10 mouse cellular contexts compared by ENCODE assay signal in the genomic region with DNA sequence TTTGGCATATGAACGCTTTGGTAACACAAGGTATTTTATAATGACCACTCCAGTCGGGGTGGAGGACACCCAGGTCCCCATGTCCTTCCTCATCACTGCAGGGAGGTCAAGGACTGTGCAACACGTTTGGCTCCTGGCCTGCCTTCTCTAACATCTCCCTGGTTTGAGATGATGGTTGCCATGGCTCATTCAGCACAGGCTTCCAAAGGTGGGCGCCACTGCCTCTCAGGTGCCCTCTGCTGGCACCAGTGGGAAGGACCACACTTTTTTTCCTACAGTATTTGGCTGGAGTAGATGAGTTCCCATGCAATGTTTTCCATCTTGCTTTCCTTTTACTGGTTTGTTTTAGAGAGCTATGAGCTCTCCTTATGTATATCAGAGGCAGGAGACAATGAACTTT.
DNase-seq lines count a peak whose midpoint lies in the region; ATAC-seq and TF ChIP-seq lines count a peak whose summit lies in the region.
"Had no signal": no experiment of that assay in that cellular context is flagged by ENCODE, and none has a peak within 500 bp of the region (broad histone marks: within the 10 kb centered on the region; RNA-seq: fewer than 3 reads in every experiment).

No protein-coding gene starts in this region.

- H3K27me3 ChIP-seq in hindbrain, embryonic 11.5 days (ENCODE audit: control insufficient read depth, insufficient read depth, low read length) = no peaks in the 10 kb centered on the region
- H3K27me3 ChIP-seq in hindbrain, embryonic 16.5 days (replicated peaks; ENCODE audit: control insufficient read depth, insufficient read depth, low read length) = no peaks in the 10 kb centered on the region
- no peaks in the 10 kb centered on the region for H3K27me3 ChIP-seq in ES-Bruce4 (ENCODE audit: control insufficient read depth, insufficient read depth, low read length, poor library complexity, severe bottlenecking)
- no peaks in the 10 kb centered on the region for H3K27me3 ChIP-seq in forebrain, postnatal 0 days (ENCODE audit: insufficient read depth, low read length)
- H3K27me3 ChIP-seq: lung, embryonic 15.5 days had no signal

- TF ChIP-seq POLR2A in ES-Bruce4 (IDR thresholded peaks at IDR 0.05; ENCODE audit: insufficient read depth, low read length) = no peak

- no peaks in the 10 kb centered on the region for H3K9me3 ChIP-seq in hindbrain, embryonic 11.5 days (ENCODE audit: control insufficient read depth, low read length)
- no peaks in the 10 kb centered on the region for H3K9me3 ChIP-seq in hindbrain, embryonic 16.5 days (ENCODE audit: control insufficient read depth, low read length)
- no peaks in the 10 kb centered on the region for H3K9me3 ChIP-seq in ES-Bruce4 (replicated peaks; ENCODE audit: control insufficient read depth, insufficient read depth, low read length, poor library complexity, severe bottlenecking)
- H3K9me3 ChIP-seq in forebrain, postnatal 0 days (ENCODE audit: low read length) = no peaks in the 10 kb centered on the region
- H3K9me3 ChIP-seq: lung, embryonic 15.5 days had no signal

- TF ChIP-seq CTCF in ES-Bruce4 (IDR thresholded peaks at IDR 0.05; ENCODE audit: low read depth, low read length) = peak; percentile 87
- TF ChIP-seq CTCF in forebrain, postnatal 0 days (IDR thresholded peaks at IDR 0.05; ENCODE audit: low read depth) = peak; percentile 75

- no peak for ATAC-seq in hindbrain, embryonic 11.5 days (ENCODE audit: low FRiP score)
- no peak for ATAC-seq in hindbrain, embryonic 16.5 days
- no peak for ATAC-seq in forebrain, postnatal 0 days

- DNase-seq in hindbrain, embryonic 11.5 days (ENCODE audit: low spot score) = peak; percentile 71
- DNase-seq in adrenal gland, postnatal 14 days = peak; percentile 63
- DNase-seq in forebrain, postnatal 0 days = peak; percentile 46
- peak; percentile 47 to 55 for DNase-seq in left cerebral cortex, postnatal 14 days (ENCODE audit: low spot score in 2 of 2)
- peak; percentile 59 for DNase-seq in retina, postnatal 1 day
- DNase-seq in spleen, postnatal 4 days (ENCODE audit: low spot score in 2 of 2) = no peak

- intact Hi-C loops in left cerebral cortex, postnatal 14 days (cut with DNase I) = loop anchor here (5.0 to 10.0 kb wide), 2 partner anchors 198 to 499 kb away; no protein-coding TSS in a partner anchor

- H3K4me1 ChIP-seq in hindbrain, embryonic 11.5 days (replicated peaks; ENCODE audit: control insufficient read depth, insufficient read depth, low read length) = no peaks in the 10 kb centered on the region
- no peaks in the 10 kb centered on the region for H3K4me1 ChIP-seq in hindbrain, embryonic 16.5 days (ENCODE audit: control insufficient read depth, insufficient read depth, low read depth, low read length)
- H3K4me1 ChIP-seq in ES-Bruce4 (ENCODE audit: control insufficient read depth, insufficient read depth, low read length) = peaks cover 7% of the 10 kb centered on the region
- no peaks in the 10 kb centered on the region for H3K4me1 ChIP-seq in forebrain, postnatal 0 days (ENCODE audit: insufficient read depth)
- H3K4me1 ChIP-seq: lung, embryonic 15.5 days had no signal

- H3K9ac ChIP-seq in hindbrain, embryonic 11.5 days (ENCODE audit: low read depth, low read length) = no peak overlapping the region
- H3K9ac ChIP-seq in hindbrain, embryonic 16.5 days (ENCODE audit: low read depth, low read length) = no peak overlapping the region
- H3K9ac ChIP-seq in ES-Bruce4 (ENCODE audit: low read depth, poor library complexity, severe bottlenecking) = no peak overlapping the region
- no peak overlapping the region for H3K9ac ChIP-seq in forebrain, postnatal 0 days
- H3K9ac ChIP-seq: lung, embryonic 15.5 days had no signal

- no peak overlapping the region for H3K4me2 ChIP-seq in hindbrain, embryonic 11.5 days (replicated peaks; ENCODE audit: low read depth, low read length)
- H3K4me2 ChIP-seq in hindbrain, embryonic 16.5 days (ENCODE audit: low read length) = no peak overlapping the region
- H3K4me2 ChIP-seq in forebrain, postnatal 0 days (ENCODE audit: low read depth) = no peak overlapping the region
- H3K4me2 ChIP-seq: lung, embryonic 15.5 days had no signal

- no peak overlapping the region for H3K27ac ChIP-seq in hindbrain, embryonic 11.5 days (ENCODE audit: low read depth, low read length)
- no peak overlapping the region for H3K27ac ChIP-seq in hindbrain, embryonic 16.5 days (ENCODE audit: low read depth, low read length)
- H3K27ac ChIP-seq in ES-Bruce4 (ENCODE audit: insufficient read depth, low read length) = no peak overlapping the region
- no peak overlapping the region for H3K27ac ChIP-seq in forebrain, postnatal 0 days (ENCODE audit: low read depth, low read length)
- H3K27ac ChIP-seq: lung, embryonic 15.5 days had no signal

- no peak overlapping the region for H3K4me3 ChIP-seq in hindbrain, embryonic 11.5 days (ENCODE audit: low read depth, low read length)
- H3K4me3 ChIP-seq in hindbrain, embryonic 16.5 days (ENCODE audit: low read length) = no peak overlapping the region
- no peak overlapping the region for H3K4me3 ChIP-seq in ES-Bruce4 (ENCODE audit: low read depth, low read length)
- no peak overlapping the region for H3K4me3 ChIP-seq in forebrain, postnatal 0 days (ENCODE audit: low read depth, low read length)
- H3K4me3 ChIP-seq: erythroblast, embryonic 14.5 days; lung, embryonic 15.5 days had no signal

- H3K36me3 ChIP-seq in hindbrain, embryonic 11.5 days (ENCODE audit: control insufficient read depth, insufficient read depth, low read length) = no peaks in the 10 kb centered on the region
- no peaks in the 10 kb centered on the region for H3K36me3 ChIP-seq in hindbrain, embryonic 16.5 days (ENCODE audit: control insufficient read depth, insufficient read depth, low read length)
- H3K36me3 ChIP-seq in ES-Bruce4 (ENCODE audit: control insufficient read depth, insufficient read depth, low read length, poor library complexity, severe bottlenecking) = no peaks in the 10 kb centered on the region
- no peaks in the 10 kb centered on the region for H3K36me3 ChIP-seq in forebrain, postnatal 0 days (ENCODE audit: insufficient read depth)
- H3K36me3 ChIP-seq: lung, embryonic 15.5 days had no signal

- 52% methylated on average over 4 of the region's 4 CpGs for WGBS in hindbrain, embryonic 11.5 days
- WGBS in hindbrain, embryonic 16.5 days = 39% methylated on average over 4 of the region's 4 CpGs
- WGBS in forebrain, postnatal 0 days = 50% methylated on average over 4 of the region's 4 CpGs

- no peak for TF ChIP-seq EP300 in ES-Bruce4 (IDR thresholded peaks at IDR 0.05; ENCODE audit: insufficient read depth, low read depth, low read length)

Comparison
In these comparisons a context has a peak if more than half of its experiments do, and no peak if none do; other contexts are left out.
1. DNase-seq: peak in hindbrain, embryonic 11.5 days (single experiment), adrenal gland, postnatal 14 days (single experiment), forebrain, postnatal 0 days (single experiment), left cerebral cortex, postnatal 14 days (2 of 2) and retina, postnatal 1 day (single experiment); none in spleen, postnatal 4 days (0 of 2).